Mouse (Mus musculus) midbrain, embryonic 14.5 days (tissue): ENCODE results near the gene Tnks1bp1. TPM values are rescaled to one million over a fixed set of nuclear protein-coding genes. Genes with fewer than 3 reads are reported as not detected.

Source experiments
- ATAC-seq: fragments of 200-750 bp; cut with Nextera tagmentation; 2 replicates; pipeline ENCODE4 v1.8.0; 2017; ENCODE audit warnings: moderate number of reproducible peaks, moderate library complexity; ENCODE audit not compliant: low FRiP score, low TSS enrichment
- DNase-seq: peaks from one replicate; pipeline ENCODE4 v3.0.0-alpha.2; 2015
- H3K27ac ChIP-seq: fragments of 300-500 bp; sonication (generic); replicated peaks from 2 replicates; pipeline ENCODE4 v1.5.1; 2014; ENCODE audit warnings: mild to moderate bottlenecking, low read depth, low read length, moderate library complexity
- H3K27me3 ChIP-seq: fragments of 300-500 bp; sonication (generic); 2 replicates; pipeline ENCODE4 v1.6.1; 2014; ENCODE audit warnings: low read length, control low read depth, mixed read lengths; ENCODE audit not compliant: control insufficient read depth, insufficient read depth
- H3K36me3 ChIP-seq: fragments of 300-500 bp; sonication (generic); 2 replicates; pipeline ENCODE4 v1.6.1; 2014; ENCODE audit warnings: low read length, control low read depth; ENCODE audit not compliant: control insufficient read depth, insufficient read depth
- H3K4me1 ChIP-seq: fragments of 300-500 bp; sonication (generic); 2 replicates; pipeline ENCODE4 v1.6.1; 2014; ENCODE audit warnings: mild to moderate bottlenecking, antibody characterized with exemption, low read length, control low read depth; ENCODE audit not compliant: control insufficient read depth, insufficient read depth
- H3K4me2 ChIP-seq: fragments of 300-500 bp; sonication (generic); 2 replicates; pipeline ENCODE4 v1.6.1; 2014; ENCODE audit warnings: mild to moderate bottlenecking, low read length, moderate library complexity
- H3K4me3 ChIP-seq: fragments of 300-500 bp; sonication (generic); replicated peaks from 2 replicates; pipeline ENCODE4 v1.5.1; 2014; ENCODE audit warnings: low read depth, low read length
- H3K9ac ChIP-seq: fragments of 300-500 bp; sonication (generic); replicated peaks from 2 replicates; pipeline ENCODE4 v1.6.1; 2014; ENCODE audit warnings: mild to moderate bottlenecking, low read length, moderate library complexity
- H3K9me3 ChIP-seq: fragments of 300-500 bp; sonication (generic); 2 replicates; pipeline ENCODE4 v1.6.1; 2016; ENCODE audit warnings: low read length, control low read depth, mixed read lengths; ENCODE audit not compliant: control insufficient read depth
- WGBS: fragments of 180-500 bp; shearing (Covaris S2); extraction: QIAGEN DNeasy Blood & Tissue Kit; methylation state at CpG from one replicate; pipeline ENCODE4 v1.1.7; 2014; 5-methylcytosine and 5-hydroxymethylcytosine counted together
- polyA plus RNA-seq: library from polyadenylated mRNA; unstranded; fragments of >200 nt; fragmentation: Nextera tagmentation; extraction: Ambion mirVana; gene quantifications from 2 replicates; pipeline ENCODE4 v1.2.1, GENCODE M21; 2014

Gene Tnks1bp1
- polyA plus RNA-seq, 1 experiment from 2014 or later = 7.9 TPM

GRCm38 (mm10) chr2:85048168-85048751, 438 bp downstream of the Tnks1bp1 start:
- Histone ChIP-seq H3K4me3 (peak overlapping the region; percentile 70), H3K4me1 (peaks cover 33% of the 10 kb centered on the region), H3K4me2 (peak overlapping the region; percentile 67), H3K36me3 (peaks cover 58% of the 10 kb centered on the region), H3K9ac (peak overlapping the region; percentile 75), H3K27me3 (no peaks in the 10 kb centered on the region), H3K9me3 (no peaks in the 10 kb centered on the region), H3K27ac (peak overlapping the region; percentile 92)
- ATAC-seq (peak; percentile 73), DNase-seq (peak; percentile 78)
- WGBS = under 1% methylated on average over 43 of the region's 44 CpGs

GRCm38 (mm10) chr2:85049277-85049676, 1.5 kb downstream of the Tnks1bp1 start:
- Histone ChIP-seq H3K4me3 (peak overlapping the region; percentile 70), H3K27ac (0 out of 2 replicates have a peak overlapping the region, but pooled peaks have one; percentile 92), H3K4me1 (peaks cover 33% of the 10 kb centered on the region), H3K9me3 (no peaks in the 10 kb centered on the region), H3K36me3 (peaks cover 57% of the 10 kb centered on the region), H3K4me2 (peak overlapping the region; percentile 67), H3K27me3 (no peaks in the 10 kb centered on the region), H3K9ac (peak overlapping the region; percentile 75; the same call in 1 of the 2 replicates)
- DNase-seq (peak; percentile 22), ATAC-seq (no peak)
- WGBS = 62% methylated on average over 4 of the region's 4 CpGs

- H3K27me3 ChIP-seq = no peaks in the 10 kb centered on the region
- ATAC-seq (peak; percentile 15; the same call in 1 of the 2 replicates), DNase-seq (peak; percentile 77)
- H3K27ac ChIP-seq = peak overlapping the region; percentile 55
- H3K4me3 ChIP-seq = peak overlapping the region; percentile 18
- H3K9ac ChIP-seq = 0 out of 2 replicates have a peak overlapping the region, but pooled peaks have one; percentile 3
- H3K4me2 ChIP-seq = peak overlapping the region; percentile 67
- peaks cover 57% of the 10 kb centered on the region for H3K36me3 ChIP-seq
- 4% methylated on average over 10 of the region's 10 CpGs for WGBS
- peaks cover 33% of the 10 kb centered on the region for H3K4me1 ChIP-seq
- no peaks in the 10 kb centered on the region for H3K9me3 ChIP-seq
These were observed 2.3 kb downstream of the Tnks1bp1 start for GRCm38 (mm10) chr2:85050001-85050634.

- DNase-seq (no peak), ATAC-seq (no peak)
- 0 out of 2 replicates have a peak overlapping the region, but pooled peaks have one; percentile 3 for H3K9ac ChIP-seq
- WGBS = 66% methylated on average over 9 of the region's 9 CpGs
- peaks cover 33% of the 10 kb centered on the region for H3K4me1 ChIP-seq
- no peaks in the 10 kb centered on the region for H3K9me3 ChIP-seq
- no peaks in the 10 kb centered on the region for H3K27me3 ChIP-seq
- peaks cover 57% of the 10 kb centered on the region for H3K36me3 ChIP-seq
- H3K27ac ChIP-seq = peak overlapping the region; percentile 55; the same call in 1 of the 2 replicates
- peak overlapping the region; percentile 67 for H3K4me2 ChIP-seq
- H3K4me3 ChIP-seq = peak overlapping the region; percentile 18; the same call in 1 of the 2 replicates
These were observed 2.9 kb downstream of the Tnks1bp1 start for GRCm38 (mm10) chr2:85050746-85051145.

GRCm38 (mm10) chr2:85053192-85053816, 5.5 kb downstream of the Tnks1bp1 start:
- Histone ChIP-seq H3K4me1 (peaks cover 26% of the 10 kb centered on the region), H3K9me3 (no peaks in the 10 kb centered on the region)
- 90% methylated on average over 5 of the region's 5 CpGs for WGBS

GRCm38 (mm10) chr2:85056711-85057110, 8.9 kb downstream of the Tnks1bp1 start:
- H3K9ac ChIP-seq = no peak overlapping the region
- H3K4me2 ChIP-seq = no peak overlapping the region
- H3K27ac ChIP-seq = no peak overlapping the region
- H3K9me3 ChIP-seq = no peaks in the 10 kb centered on the region
- H3K27me3 ChIP-seq = no peaks in the 10 kb centered on the region
- peaks cover 90% of the 10 kb centered on the region for H3K36me3 ChIP-seq
- ATAC-seq (no peak), DNase-seq (no peak)
- H3K4me3 ChIP-seq = no peak overlapping the region
- 89% methylated on average over 5 of the region's 5 CpGs for WGBS
- 0 out of 2 replicates have a peak, but pooled peaks cover 3% of the 10 kb centered on the region for H3K4me1 ChIP-seq

More at GRCm38 (mm10) chr2:85053192-85053816, 5.5 kb downstream of the Tnks1bp1 start:
- no peak overlapping the region for H3K4me3 ChIP-seq
- H3K36me3 ChIP-seq = peaks cover 66% of the 10 kb centered on the region
- DNase-seq = no peak
- no peak overlapping the region for H3K27ac ChIP-seq
- H3K27me3 ChIP-seq = no peaks in the 10 kb centered on the region
- ATAC-seq = no peak
- no peak overlapping the region for H3K9ac ChIP-seq
- no peak overlapping the region for H3K4me2 ChIP-seq

GRCm38 (mm10) chr2:85059677-85060076, 11.9 kb downstream of the Tnks1bp1 start:
- no peak for ATAC-seq
- H3K9ac ChIP-seq = no peak overlapping the region
- no peak overlapping the region for H3K4me3 ChIP-seq
- no peak for DNase-seq
- H3K36me3 ChIP-seq = peaks cover 92% of the 10 kb centered on the region
- H3K27me3 ChIP-seq = no peaks in the 10 kb centered on the region
- WGBS = 96% methylated on average over 6 of the region's 6 CpGs
- H3K9me3 ChIP-seq = no peaks in the 10 kb centered on the region
- no peak overlapping the region for H3K27ac ChIP-seq
- no peak overlapping the region for H3K4me2 ChIP-seq
- 0 out of 2 replicates have a peak, but pooled peaks cover 3% of the 10 kb centered on the region for H3K4me1 ChIP-seq

GRCm38 (mm10) chr2:85060591-85061060, 12.8 kb downstream of the Tnks1bp1 start:
- Histone ChIP-seq H3K27ac (no peak overlapping the region), H3K9ac (no peak overlapping the region), H3K4me2 (no peak overlapping the region), H3K4me1 (0 out of 2 replicates have a peak, but pooled peaks cover 3% of the 10 kb centered on the region), H3K4me3 (no peak overlapping the region), H3K36me3 (peaks cover 86% of the 10 kb centered on the region), H3K9me3 (no peaks in the 10 kb centered on the region), H3K27me3 (no peaks in the 10 kb centered on the region)
- ATAC-seq (peak; percentile 47; the same call in 1 of the 2 replicates), DNase-seq (no peak)
- 31% methylated on average over 11 of the region's 11 CpGs for WGBS
